Mouse (Mus musculus): ENCODE results near the gene Nos2.

The Nos2 gene

GRCm38 (mm10) chr11:78920411-78920939 is at the start of gene Nos2:
Nos2 (plus strand) TSS chr11:78920787.
- no peak for DNase-seq (ENCODE audit: low spot score in 2 of 2)

- DNase-seq (ENCODE audit: low spot score in 2 of 2) = no peak
Observed at GRCm38 (mm10) chr11:78870891-78871290, 49.7 kb upstream of the Nos2 start.

- no peak for DNase-seq (ENCODE audit: low spot score in 2 of 2)
Observed at GRCm38 (mm10) chr11:78872782-78873181, 47.8 kb upstream of the Nos2 start.

GRCm38 (mm10) chr11:78879727-78880126 is 40.9 kb upstream of the Nos2 start:
- DNase-seq (ENCODE audit: low spot score in 2 of 2) = no peak

- peak in 1 of 2 experiments; percentile 3 for DNase-seq (ENCODE audit: low spot score in 2 of 2)
Observed at GRCm38 (mm10) chr11:78886693-78887092, 33.9 kb upstream of the Nos2 start.

- peak; percentile 46 to 86 for DNase-seq (ENCODE audit: low spot score in 2 of 2)
Observed at GRCm38 (mm10) chr11:78887102-78887971, 33.2 kb upstream of the Nos2 start.

GRCm38 (mm10) chr11:78889156-78889555 is 31.4 kb upstream of the Nos2 start:
- no peak for DNase-seq (ENCODE audit: low spot score in 2 of 2)

GRCm38 (mm10) chr11:78896357-78897123 is 24.0 kb upstream of the Nos2 start:
- DNase-seq (ENCODE audit: low spot score in 2 of 2) = peak in 1 of 2 experiments; percentile 12

GRCm38 (mm10) chr11:78915473-78915872 is 5.1 kb upstream of the Nos2 start:
- no peak for DNase-seq (ENCODE audit: low spot score in 2 of 2)

GRCm38 (mm10) chr11:78916410-78916809 is 4.2 kb upstream of the Nos2 start:
- no peak for DNase-seq (ENCODE audit: low spot score in 2 of 2)

- DNase-seq (ENCODE audit: low spot score in 2 of 2) = no peak
Observed at GRCm38 (mm10) chr11:78919745-78920144, 842 bp upstream of the Nos2 start.

- DNase-seq (ENCODE audit: low spot score in 2 of 2) = peak in 1 of 2 experiments; percentile 16
Observed at GRCm38 (mm10) chr11:78922678-78923407, 2.3 kb downstream of the Nos2 start.

- DNase-seq (ENCODE audit: low spot score in 2 of 2) = no peak
Observed at GRCm38 (mm10) chr11:78924111-78924510, 3.5 kb downstream of the Nos2 start.

GRCm38 (mm10) chr11:78924916-78925315 is 4.3 kb downstream of the Nos2 start:
- peak in 1 of 2 experiments; percentile 9 for DNase-seq (ENCODE audit: low spot score in 2 of 2)

GRCm38 (mm10) chr11:78929345-78929744 is 8.8 kb downstream of the Nos2 start:
- peak; percentile 77 to 97 for DNase-seq (ENCODE audit: low spot score in 2 of 2)

- no peak for DNase-seq (ENCODE audit: low spot score in 2 of 2)
Observed at GRCm38 (mm10) chr11:78934307-78934706, 13.7 kb downstream of the Nos2 start.

GRCm38 (mm10) chr11:78934727-78935126 is 14.1 kb downstream of the Nos2 start:
- no peak for DNase-seq (ENCODE audit: low spot score in 2 of 2)

GRCm38 (mm10) chr11:78935178-78935577 is 14.6 kb downstream of the Nos2 start:
- DNase-seq (ENCODE audit: low spot score in 2 of 2) = no peak

- no peak for DNase-seq (ENCODE audit: low spot score in 2 of 2)
Observed at GRCm38 (mm10) chr11:78943083-78943482, 22.5 kb downstream of the Nos2 start.

- DNase-seq (ENCODE audit: low spot score in 2 of 2) = no peak
Observed at GRCm38 (mm10) chr11:78950365-78950764, 29.8 kb downstream of the Nos2 start.

GRCm38 (mm10) chr11:78952467-78952866 is 31.9 kb downstream of the Nos2 start:
- no peak for DNase-seq (ENCODE audit: low spot score in 2 of 2)

- DNase-seq (ENCODE audit: low spot score in 2 of 2) = peak; percentile 75 to 86
Observed at GRCm38 (mm10) chr11:78956260-78956659, 35.7 kb downstream of the Nos2 start.
